Mouse (Mus musculus) heart, embryonic 13.5 days (tissue): ENCODE data around the gene Htt. TPM values are rescaled to one million over a fixed set of nuclear protein-coding genes. Genes with fewer than 3 reads are reported as not detected.

ENCODE experiments used
- ATAC-seq: fragments of 200-750 bp; cut with Nextera tagmentation; 2 replicates; pipeline ENCODE4 v1.8.0; 2017; ENCODE audit warnings: moderate TSS enrichment; ENCODE audit not compliant: insufficient number of reproducible peaks, low FRiP score, low TSS enrichment; ENCODE audit errors: extremely low read depth
- H3K27ac ChIP-seq: fragments of 300-500 bp; sonication (generic); replicated peaks from 2 replicates; pipeline ENCODE4 v1.5.1; 2015; ENCODE audit warnings: moderate library complexity, mild to moderate bottlenecking, inconsistent platforms
- H3K27me3 ChIP-seq: fragments of 300-500 bp; sonication (generic); replicated peaks from 2 replicates; pipeline ENCODE4 v1.6.1; 2015; ENCODE audit warnings: mild to moderate bottlenecking, inconsistent platforms
- H3K36me3 ChIP-seq: fragments of 300-500 bp; sonication (generic); 2 replicates; pipeline ENCODE4 v1.6.1; 2015; ENCODE audit warnings: mild to moderate bottlenecking, inconsistent platforms
- H3K4me1 ChIP-seq: fragments of 300-500 bp; sonication (generic); 2 replicates; pipeline ENCODE4 v1.6.1; 2015; ENCODE audit warnings: inconsistent platforms
- H3K4me2 ChIP-seq: fragments of 300-500 bp; sonication (generic); 2 replicates; pipeline ENCODE4 v1.6.1; 2015; ENCODE audit warnings: inconsistent platforms, mild to moderate bottlenecking, moderate library complexity
- H3K4me3 ChIP-seq: fragments of 300-500 bp; sonication (generic); 2 replicates; pipeline ENCODE4 v1.5.1; 2015; ENCODE audit warnings: moderate library complexity, mild to moderate bottlenecking, inconsistent platforms
- H3K9ac ChIP-seq: fragments of 300-500 bp; sonication (generic); 2 replicates; pipeline ENCODE4 v1.6.1; 2015; ENCODE audit warnings: inconsistent platforms, mild to moderate bottlenecking, moderate library complexity
- H3K9me3 ChIP-seq: fragments of 300-500 bp; sonication (generic); 2 replicates; pipeline ENCODE4 v1.6.1; 2016; ENCODE audit warnings: inconsistent platforms
- WGBS: fragments of 180-500 bp; shearing (Covaris S2); methylation state at CpG from one replicate; pipeline ENCODE4 v1.1.7; 2015; ENCODE audit warnings: mixed read lengths; 5-methylcytosine and 5-hydroxymethylcytosine counted together
- polyA plus RNA-seq: library from polyadenylated mRNA; unstranded; fragments of >200 nt; fragmentation: Nextera tagmentation; extraction: Ambion mirVana; gene quantifications from 2 replicates; pipeline ENCODE4 v1.2.1, GENCODE M21; 2015

The Htt gene
- polyA plus RNA-seq, 1 experiment from 2014 or later: 8.4 TPM

- Histone ChIP-seq H3K36me3 (peaks cover 94% of the 10 kb centered on the region), H3K9me3 (no peaks in the 10 kb centered on the region), H3K4me1 (peaks cover 20% of the 10 kb centered on the region), H3K27me3 (no peaks in the 10 kb centered on the region), H3K4me2 (no peak overlapping the region), H3K9ac (no peak overlapping the region), H3K4me3 (no peak overlapping the region), H3K27ac (no peak overlapping the region)
- ATAC-seq: no peak
- WGBS: 44% methylated on average over 3 of the region's 3 CpGs
Measured at GRCm38 (mm10) chr5:34896697-34897453, 135.3 kb downstream of the Htt start.

GRCm38 (mm10) chr5:34899787-34900469 is 138.4 kb downstream of the Htt start:
- no peak overlapping the region for H3K4me3 ChIP-seq
- H3K27ac ChIP-seq: no peak overlapping the region
- ATAC-seq: no peak
- no peaks in the 10 kb centered on the region for H3K9me3 ChIP-seq
- no peaks in the 10 kb centered on the region for H3K27me3 ChIP-seq
- WGBS: 89% methylated on average over 6 of the region's 6 CpGs
- H3K36me3 ChIP-seq: peaks cover 96% of the 10 kb centered on the region
- no peak overlapping the region for H3K9ac ChIP-seq
- H3K4me2 ChIP-seq: no peak overlapping the region
- H3K4me1 ChIP-seq: peaks cover 21% of the 10 kb centered on the region

- H3K9me3 ChIP-seq: no peaks in the 10 kb centered on the region
- H3K4me2 ChIP-seq: no peak overlapping the region
- no peak overlapping the region for H3K4me3 ChIP-seq
- 0 out of 2 replicates have a peak overlapping the region, but pooled peaks have one; percentile 0 for H3K27ac ChIP-seq
- peaks cover 97% of the 10 kb centered on the region for H3K36me3 ChIP-seq
- no peaks in the 10 kb centered on the region for H3K27me3 ChIP-seq
- ATAC-seq: no peak
- H3K4me1 ChIP-seq: peaks cover 13% of the 10 kb centered on the region
- no peak overlapping the region for H3K9ac ChIP-seq
Measured at GRCm38 (mm10) chr5:34902371-34902770, 140.8 kb downstream of the Htt start.

- H3K4me3 ChIP-seq: no peak overlapping the region
- ATAC-seq: no peak
- H3K4me2 ChIP-seq: no peak overlapping the region
- H3K4me1 ChIP-seq: peaks cover 14% of the 10 kb centered on the region
- H3K9ac ChIP-seq: no peak overlapping the region
- WGBS: 58% methylated on average over 5 of the region's 5 CpGs
- H3K36me3 ChIP-seq: peaks cover 97% of the 10 kb centered on the region
- H3K27me3 ChIP-seq: no peaks in the 10 kb centered on the region
- no peaks in the 10 kb centered on the region for H3K9me3 ChIP-seq
- 0 out of 2 replicates have a peak overlapping the region, but pooled peaks have one; percentile 0 for H3K27ac ChIP-seq
Measured at GRCm38 (mm10) chr5:34902811-34903385, 141.4 kb downstream of the Htt start.

GRCm38 (mm10) chr5:34904412-34904811 is 142.9 kb downstream of the Htt start:
- H3K4me3 ChIP-seq: no peak overlapping the region
- no peaks in the 10 kb centered on the region for H3K27me3 ChIP-seq
- no peak overlapping the region for H3K27ac ChIP-seq
- no peak overlapping the region for H3K4me2 ChIP-seq
- H3K36me3 ChIP-seq: peaks cover 94% of the 10 kb centered on the region
- no peaks in the 10 kb centered on the region for H3K9me3 ChIP-seq
- H3K9ac ChIP-seq: no peak overlapping the region
- H3K4me1 ChIP-seq: peaks cover 28% of the 10 kb centered on the region
- no peak for ATAC-seq

- no peak overlapping the region for H3K4me2 ChIP-seq
- no peak overlapping the region for H3K4me3 ChIP-seq
- WGBS: 84% methylated on average over 4 of the region's 4 CpGs
- no peaks in the 10 kb centered on the region for H3K9me3 ChIP-seq
- H3K9ac ChIP-seq: no peak overlapping the region
- ATAC-seq: no peak
- H3K36me3 ChIP-seq: peaks cover 88% of the 10 kb centered on the region
- peaks cover 32% of the 10 kb centered on the region for H3K4me1 ChIP-seq
- H3K27ac ChIP-seq: no peak overlapping the region
- no peaks in the 10 kb centered on the region for H3K27me3 ChIP-seq
Measured at GRCm38 (mm10) chr5:34907230-34907629, 145.7 kb downstream of the Htt start.

GRCm38 (mm10) chr5:34907910-34908725 is 146.6 kb downstream of the Htt start, which contains the start of gene Msantd1:
TSS of gene Msantd1 (plus strand) at chr5:34908012.
- ATAC-seq: no peak
- Histone ChIP-seq H3K4me2 (no peak within 1 kb of the TSS), H3K27me3 (no peaks in the 10 kb centered on the region), H3K9me3 (no peaks in the 10 kb centered on the region), H3K36me3 (peaks cover 84% of the 10 kb centered on the region), H3K4me3 (no peak within 1 kb of the TSS), H3K9ac (peak within 1 kb of the TSS; percentile 1; the same call in 1 of the 2 replicates), H3K4me1 (peaks cover 23% of the 10 kb centered on the region), H3K27ac (peak within 1 kb of the TSS; percentile 30; the same call in 1 of the 2 replicates)
- 87% methylated on average over 6 of the region's 6 CpGs for WGBS

GRCm38 (mm10) chr5:34908726-34909633 is 147.4 kb downstream of the Htt start:
- Histone ChIP-seq H3K4me2 (no peak overlapping the region), H3K36me3 (peaks cover 77% of the 10 kb centered on the region), H3K4me3 (no peak overlapping the region), H3K27me3 (no peaks in the 10 kb centered on the region), H3K9ac (peak overlapping the region; percentile 1; the same call in 1 of the 2 replicates), H3K9me3 (no peaks in the 10 kb centered on the region), H3K4me1 (peaks cover 21% of the 10 kb centered on the region), H3K27ac (peak overlapping the region; percentile 30; the same call in 1 of the 2 replicates)
- 70% methylated on average over 9 of the region's 9 CpGs for WGBS
- no peak for ATAC-seq

GRCm38 (mm10) chr5:34909634-34910503 is 148.3 kb downstream of the Htt start:
- H3K4me1 ChIP-seq: peaks cover 21% of the 10 kb centered on the region
- no peak overlapping the region for H3K4me2 ChIP-seq
- no peaks in the 10 kb centered on the region for H3K27me3 ChIP-seq
- no peak for ATAC-seq
- H3K27ac ChIP-seq: no peak overlapping the region
- 85% methylated on average over 1 of the region's 1 CpGs for WGBS
- no peaks in the 10 kb centered on the region for H3K9me3 ChIP-seq
- H3K9ac ChIP-seq: no peak overlapping the region
- peaks cover 68% of the 10 kb centered on the region for H3K36me3 ChIP-seq
- no peak overlapping the region for H3K4me3 ChIP-seq

- no peak for ATAC-seq
- Histone ChIP-seq H3K4me2 (no peak overlapping the region), H3K9ac (no peak overlapping the region), H3K27ac (no peak overlapping the region), H3K4me1 (peaks cover 21% of the 10 kb centered on the region), H3K27me3 (no peaks in the 10 kb centered on the region), H3K36me3 (peaks cover 62% of the 10 kb centered on the region), H3K4me3 (no peak overlapping the region), H3K9me3 (no peaks in the 10 kb centered on the region)
- WGBS: 84% methylated on average over 4 of the region's 4 CpGs
Measured at GRCm38 (mm10) chr5:34910504-34910815, 148.9 kb downstream of the Htt start.
